Mouse (Mus musculus): ENCODE measurements at regions not wholly inside any gene's neighbourhood (a gene's known extent, or its start where the extent isn't known, plus 50 kb on each side); places are given as distances from the start of the nearest gene placed in this dataset.

- H3K27ac ChIP-seq (ENCODE audit: low read depth) = no peak overlapping the region
- no peaks in the 10 kb centered on the region for H3K36me3 ChIP-seq (ENCODE audit: control insufficient read depth, insufficient read depth, low read length)
- DNase-seq (ENCODE audit: low spot score) (no peak), ATAC-seq (replicated peaks; ENCODE audit: low FRiP score, low TSS enrichment, low read depth) (no peak)
- H3K4me2 ChIP-seq (ENCODE audit: low read length) = no peak overlapping the region
- H3K9ac ChIP-seq (ENCODE audit: low read length) = no peak overlapping the region
- H3K4me1 ChIP-seq (replicated peaks; ENCODE audit: control insufficient read depth, insufficient read depth, low read length) = no peaks in the 10 kb centered on the region
- H3K27me3 ChIP-seq (replicated peaks; ENCODE audit: control insufficient read depth, insufficient read depth, low read length) = no peaks in the 10 kb centered on the region
- no peaks in the 10 kb centered on the region for H3K9me3 ChIP-seq (ENCODE audit: control insufficient read depth, low read length)
- WGBS = 45% methylated on average over 10 of the region's 10 CpGs
- no peak overlapping the region for H3K4me3 ChIP-seq (ENCODE audit: low read depth, low read length)
Measured at GRCm38 (mm10) chr7:111242646-111243045, 159.8 kb upstream of the Eif4g2 start.

GRCm38 (mm10) chr7:111241538-111241937, 158.7 kb upstream of the Eif4g2 start:
- Histone ChIP-seq H3K9me3 (ENCODE audit: control insufficient read depth, low read length) (no peaks in the 10 kb centered on the region), H3K4me3 (ENCODE audit: low read depth, low read length) (no peak overlapping the region), H3K9ac (ENCODE audit: low read length) (no peak overlapping the region), H3K4me2 (ENCODE audit: low read length) (no peak overlapping the region), H3K27me3 (replicated peaks; ENCODE audit: control insufficient read depth, insufficient read depth, low read length) (no peaks in the 10 kb centered on the region), H3K4me1 (replicated peaks; ENCODE audit: control insufficient read depth, insufficient read depth, low read length) (no peaks in the 10 kb centered on the region), H3K36me3 (ENCODE audit: control insufficient read depth, insufficient read depth, low read length) (no peaks in the 10 kb centered on the region), H3K27ac (ENCODE audit: low read depth) (no peak overlapping the region)
- DNase-seq (ENCODE audit: low spot score) (no peak), ATAC-seq (replicated peaks; ENCODE audit: low FRiP score, low TSS enrichment, low read depth) (no peak)
- 44% methylated on average over 4 of the region's 4 CpGs for WGBS

DNA sequence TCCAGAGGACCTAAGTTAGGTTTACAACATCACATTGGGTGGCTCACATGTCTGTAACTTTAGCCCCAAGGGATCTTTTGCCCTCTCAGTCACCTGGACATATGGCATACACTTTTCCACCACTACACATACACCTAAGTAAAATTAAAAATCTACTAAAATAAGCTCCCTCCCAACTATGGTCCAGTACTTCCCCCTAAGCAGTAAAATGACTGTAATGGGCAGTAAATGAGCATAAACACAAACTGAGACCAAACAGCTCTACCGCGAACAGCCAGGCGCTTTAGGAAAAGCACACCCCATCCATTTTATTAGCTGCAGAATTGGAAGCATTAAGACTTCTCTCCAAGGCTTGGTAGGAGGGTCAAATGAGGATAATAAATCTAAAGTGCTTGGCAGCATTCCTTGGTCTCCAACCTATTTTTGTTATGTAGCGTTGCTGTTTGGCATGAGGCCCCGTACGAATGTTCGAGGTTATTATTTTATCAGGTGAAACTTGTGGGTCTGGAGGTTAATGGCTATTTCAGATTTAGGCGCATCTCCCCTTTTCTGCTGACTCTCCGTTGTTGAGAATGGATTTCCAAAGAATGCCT, 157.5 kb upstream of the Eif4g2 start:
- ATAC-seq (replicated peaks; ENCODE audit: low FRiP score, low TSS enrichment, low read depth) = no peak
- no peak for DNase-seq (ENCODE audit: low spot score)

DNA sequence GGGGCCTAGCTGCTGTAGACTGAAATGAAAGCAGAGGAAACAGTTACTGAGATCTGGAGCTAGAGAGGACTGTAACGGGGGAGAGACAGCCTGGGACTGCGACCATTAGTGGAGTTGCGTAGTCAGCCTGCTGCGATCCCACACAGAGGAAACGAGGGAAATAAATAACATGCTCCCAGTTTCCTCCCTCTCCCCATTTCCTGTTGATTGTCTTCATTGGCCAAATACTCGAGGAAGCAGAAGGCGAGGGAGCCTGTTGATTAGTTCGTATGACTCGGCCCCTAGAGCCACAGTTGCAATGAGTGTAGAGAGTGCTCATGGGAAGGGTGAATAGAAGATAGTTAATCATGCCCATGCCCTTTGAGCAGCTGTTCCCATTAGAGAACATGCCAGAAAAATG, 155.0 kb upstream of the Eif4g2 start:
- H3K9ac ChIP-seq (ENCODE audit: low read length) = no peak overlapping the region
- H3K4me3 ChIP-seq (ENCODE audit: low read depth, low read length) = no peak overlapping the region
- no peak for DNase-seq (ENCODE audit: low spot score)
- 49% methylated on average over 9 of the region's 9 CpGs for WGBS
- no peaks in the 10 kb centered on the region for H3K4me1 ChIP-seq (replicated peaks; ENCODE audit: control insufficient read depth, insufficient read depth, low read length)
- H3K27ac ChIP-seq (ENCODE audit: low read depth) = 0 out of 2 replicates have a peak overlapping the region, but pooled peaks have one; percentile 11
- no peaks in the 10 kb centered on the region for H3K9me3 ChIP-seq (ENCODE audit: control insufficient read depth, low read length)
- ATAC-seq (replicated peaks; ENCODE audit: low FRiP score, low TSS enrichment, low read depth) = no peak
- no peaks in the 10 kb centered on the region for H3K27me3 ChIP-seq (replicated peaks; ENCODE audit: control insufficient read depth, insufficient read depth, low read length)
- no peak overlapping the region for H3K4me2 ChIP-seq (ENCODE audit: low read length)
- H3K36me3 ChIP-seq (ENCODE audit: control insufficient read depth, insufficient read depth, low read length) = no peaks in the 10 kb centered on the region

More for the DNA sequence above, 157.5 kb upstream of the Eif4g2 start:
- WGBS = 65% methylated on average over 9 of the region's 9 CpGs
- Histone ChIP-seq H3K9me3 (ENCODE audit: control insufficient read depth, low read length) (no peaks in the 10 kb centered on the region), H3K36me3 (ENCODE audit: control insufficient read depth, insufficient read depth, low read length) (no peaks in the 10 kb centered on the region), H3K4me2 (ENCODE audit: low read length) (no peak overlapping the region), H3K9ac (ENCODE audit: low read length) (no peak overlapping the region), H3K27ac (ENCODE audit: low read depth) (no peak overlapping the region), H3K4me3 (ENCODE audit: low read depth, low read length) (no peak overlapping the region), H3K27me3 (replicated peaks; ENCODE audit: control insufficient read depth, insufficient read depth, low read length) (no peaks in the 10 kb centered on the region), H3K4me1 (replicated peaks; ENCODE audit: control insufficient read depth, insufficient read depth, low read length) (no peaks in the 10 kb centered on the region)

- Histone ChIP-seq H3K27me3 (replicated peaks; ENCODE audit: control insufficient read depth, insufficient read depth, low read length) (no peaks in the 10 kb centered on the region), H3K4me3 (ENCODE audit: low read depth, low read length) (no peak overlapping the region), H3K9me3 (ENCODE audit: control insufficient read depth, low read length) (no peaks in the 10 kb centered on the region), H3K4me2 (ENCODE audit: low read length) (no peak overlapping the region), H3K27ac (ENCODE audit: low read depth) (no peak overlapping the region), H3K4me1 (replicated peaks; ENCODE audit: control insufficient read depth, insufficient read depth, low read length) (peaks cover 7% of the 10 kb centered on the region), H3K36me3 (ENCODE audit: control insufficient read depth, insufficient read depth, low read length) (no peaks in the 10 kb centered on the region), H3K9ac (ENCODE audit: low read length) (no peak overlapping the region)
- ATAC-seq (replicated peaks; ENCODE audit: low FRiP score, low TSS enrichment, low read depth) (no peak), DNase-seq (ENCODE audit: low spot score) (no peak)
- WGBS = 75% methylated on average over 2 of the region's 2 CpGs
Measured at GRCm38 (mm10) chr7:111230630-111231029, 147.8 kb upstream of the Eif4g2 start.

DNA sequence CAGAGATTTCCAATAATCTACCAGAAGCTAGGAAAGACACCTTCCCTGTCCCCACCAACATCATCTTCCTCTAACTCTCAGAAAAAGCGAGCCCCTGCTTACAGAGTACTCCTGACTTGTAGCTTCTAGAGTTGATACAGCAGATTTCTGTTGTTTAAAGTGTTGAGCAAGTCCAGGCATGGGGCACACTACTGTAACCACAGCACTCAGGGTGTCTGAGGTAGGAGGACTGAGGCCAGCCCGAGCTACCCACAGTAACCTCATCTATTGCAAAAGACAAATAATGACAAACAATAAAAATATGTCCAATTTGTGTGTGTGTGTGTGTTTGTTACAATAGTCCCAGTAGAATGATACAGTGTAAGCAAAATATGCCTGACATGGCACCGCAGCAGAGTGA, 144.3 kb upstream of the Eif4g2 start:
- H3K9me3 ChIP-seq (ENCODE audit: control insufficient read depth, low read length) = no peaks in the 10 kb centered on the region
- no peaks in the 10 kb centered on the region for H3K27me3 ChIP-seq (replicated peaks; ENCODE audit: control insufficient read depth, insufficient read depth, low read length)
- no peak overlapping the region for H3K4me2 ChIP-seq (ENCODE audit: low read length)
- no peak overlapping the region for H3K27ac ChIP-seq (ENCODE audit: low read depth)
- no peaks in the 10 kb centered on the region for H3K36me3 ChIP-seq (ENCODE audit: control insufficient read depth, insufficient read depth, low read length)
- peaks cover 7% of the 10 kb centered on the region for H3K4me1 ChIP-seq (replicated peaks; ENCODE audit: control insufficient read depth, insufficient read depth, low read length)
- no peak overlapping the region for H3K4me3 ChIP-seq (ENCODE audit: low read depth, low read length)
- WGBS = 65% methylated on average over 3 of the region's 3 CpGs
- H3K9ac ChIP-seq (ENCODE audit: low read length) = no peak overlapping the region
- ATAC-seq (replicated peaks; ENCODE audit: low FRiP score, low TSS enrichment, low read depth) = no peak
- no peak for DNase-seq (ENCODE audit: low spot score)

- no peaks in the 10 kb centered on the region for H3K9me3 ChIP-seq (ENCODE audit: control insufficient read depth, low read length)
- peaks cover 7% of the 10 kb centered on the region for H3K4me1 ChIP-seq (replicated peaks; ENCODE audit: control insufficient read depth, insufficient read depth, low read length)
- H3K9ac ChIP-seq (ENCODE audit: low read length) = no peak overlapping the region
- H3K27ac ChIP-seq (ENCODE audit: low read depth) = no peak overlapping the region
- H3K4me2 ChIP-seq (ENCODE audit: low read length) = no peak overlapping the region
- DNase-seq (ENCODE audit: low spot score) = no peak
- H3K4me3 ChIP-seq (ENCODE audit: low read depth, low read length) = no peak overlapping the region
- ATAC-seq (replicated peaks; ENCODE audit: low FRiP score, low TSS enrichment, low read depth) = no peak
- H3K36me3 ChIP-seq (ENCODE audit: control insufficient read depth, insufficient read depth, low read length) = no peaks in the 10 kb centered on the region
- WGBS = 73% methylated on average over 1 of the region's 1 CpGs
- no peaks in the 10 kb centered on the region for H3K27me3 ChIP-seq (replicated peaks; ENCODE audit: control insufficient read depth, insufficient read depth, low read length)
Measured at GRCm38 (mm10) chr7:111226026-111226656, 143.3 kb upstream of the Eif4g2 start.

DNA sequence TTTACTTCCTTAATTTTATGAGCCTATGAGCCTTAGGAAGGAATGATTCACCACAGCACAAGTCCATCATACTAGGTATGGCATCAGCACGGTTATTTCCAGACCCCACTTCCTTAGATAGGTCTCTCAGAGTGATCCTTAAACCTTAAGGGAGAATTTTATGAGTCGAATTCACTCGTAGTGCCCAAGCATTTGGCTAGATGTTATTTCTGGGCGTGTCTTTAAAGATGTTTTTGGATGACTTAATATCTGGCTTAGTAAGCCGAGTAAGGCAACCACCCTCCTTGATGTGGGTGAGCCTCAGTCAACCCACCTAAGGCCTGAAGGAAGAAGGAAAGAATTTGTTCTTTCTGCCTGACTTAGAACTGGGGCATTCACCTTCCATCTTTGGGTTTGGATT, 132.8 kb upstream of the Eif4g2 start:
- no peak overlapping the region for H3K27ac ChIP-seq (ENCODE audit: low read depth)
- no peaks in the 10 kb centered on the region for H3K36me3 ChIP-seq (ENCODE audit: control insufficient read depth, insufficient read depth, low read length)
- ATAC-seq (replicated peaks; ENCODE audit: low FRiP score, low TSS enrichment, low read depth) (no peak), DNase-seq (ENCODE audit: low spot score) (no peak)
- no peak overlapping the region for H3K9ac ChIP-seq (ENCODE audit: low read length)
- H3K4me2 ChIP-seq (ENCODE audit: low read length) = no peak overlapping the region
- H3K4me3 ChIP-seq (ENCODE audit: low read depth, low read length) = no peak overlapping the region
- 78% methylated on average over 5 of the region's 5 CpGs for WGBS
- peaks cover 7% of the 10 kb centered on the region; the same call in 1 of the 2 replicates for H3K4me1 ChIP-seq (replicated peaks; ENCODE audit: control insufficient read depth, insufficient read depth, low read length)
- no peaks in the 10 kb centered on the region for H3K27me3 ChIP-seq (replicated peaks; ENCODE audit: control insufficient read depth, insufficient read depth, low read length)
- 0 out of 2 replicates have a peak, but pooled peaks cover 4% of the 10 kb centered on the region for H3K9me3 ChIP-seq (ENCODE audit: control insufficient read depth, low read length)

Measured in intestine, embryonic 14.5 days (tissue).